Mouse (Mus musculus): Measurements from ENCODE around the gene Vat1. TPM values are rescaled to one million over a fixed set of nuclear protein-coding genes. Genes with fewer than 3 reads are reported as not detected.

Vat1 gene
- polyA plus RNA-seq, 1 experiment from 2014 or later, result 47.6 TPM

DNA sequence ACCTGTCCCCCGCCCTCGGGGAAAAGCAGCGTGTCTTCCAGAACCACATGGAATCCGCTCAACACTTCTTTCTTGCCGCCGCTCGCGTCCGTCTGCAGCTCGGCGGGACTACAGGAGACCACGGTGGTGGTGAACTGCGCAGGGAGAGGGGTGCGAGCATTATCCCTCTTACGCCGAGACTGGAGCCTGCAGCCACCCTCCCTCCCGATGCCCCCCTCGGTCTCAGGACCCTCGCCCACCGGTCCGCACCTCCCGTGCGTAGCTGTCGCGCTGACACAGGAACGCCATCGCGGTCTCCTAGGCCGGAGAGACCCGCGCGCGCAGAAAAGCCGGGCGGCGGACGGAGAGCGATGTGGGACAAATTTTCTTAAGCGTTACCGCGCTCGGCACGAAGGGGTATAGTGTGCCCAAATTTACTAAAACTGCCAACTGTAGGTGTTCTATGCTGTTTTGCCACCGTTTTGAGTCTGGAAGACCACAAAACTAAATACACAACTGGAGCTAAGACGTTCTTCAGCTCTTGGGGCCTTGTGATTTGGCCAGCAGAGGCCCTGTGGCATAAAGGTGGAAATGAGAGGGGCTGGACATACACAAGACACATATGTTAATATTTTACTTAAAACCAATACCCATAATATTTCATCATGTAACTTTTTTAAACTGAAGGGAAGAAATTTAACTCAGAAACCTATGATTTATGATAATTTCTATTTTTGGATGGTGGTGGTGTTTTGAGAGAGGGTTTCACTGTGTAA is 48.8 kb downstream of the Vat1 start, which contains the start of gene Aarsd1:
Aarsd1 (minus strand) TSS at position 515 of the 755 bp plus-strand sequence.
- ATAC-seq (ENCODE audit: insufficient number of reproducible peaks, insufficient read depth, low FRiP score, low read depth), result peak; percentile 66
- H3K9me3 ChIP-seq (ENCODE audit: control insufficient read depth, low read depth, low read length), result no peaks in the 10 kb centered on the region
- peak within 1 kb of the TSS; percentile 73 for H3K4me3 ChIP-seq (ENCODE audit: low read depth, low read length)
- peaks cover 6% of the 10 kb centered on the region; the same call in 1 of the 2 replicates for H3K4me1 ChIP-seq (ENCODE audit: control insufficient read depth, insufficient read depth, low read length)
- 0% methylated on average over 45 of the region's 45 CpGs for WGBS
- H3K4me2 ChIP-seq (replicated peaks; ENCODE audit: low read depth, low read length), result peak within 1 kb of the TSS; percentile 90
- H3K36me3 ChIP-seq (ENCODE audit: control insufficient read depth, insufficient read depth, low read length), result peaks cover 12% of the 10 kb centered on the region
- peak within 1 kb of the TSS; percentile 75 for H3K9ac ChIP-seq (replicated peaks; ENCODE audit: low read depth, low read length)
- peak within 1 kb of the TSS; percentile 40; the same call in 1 of the 2 replicates for H3K27ac ChIP-seq (ENCODE audit: low read length)
- H3K27me3 ChIP-seq (ENCODE audit: control insufficient read depth, insufficient read depth, low read length), result no peaks in the 10 kb centered on the region

DNA sequence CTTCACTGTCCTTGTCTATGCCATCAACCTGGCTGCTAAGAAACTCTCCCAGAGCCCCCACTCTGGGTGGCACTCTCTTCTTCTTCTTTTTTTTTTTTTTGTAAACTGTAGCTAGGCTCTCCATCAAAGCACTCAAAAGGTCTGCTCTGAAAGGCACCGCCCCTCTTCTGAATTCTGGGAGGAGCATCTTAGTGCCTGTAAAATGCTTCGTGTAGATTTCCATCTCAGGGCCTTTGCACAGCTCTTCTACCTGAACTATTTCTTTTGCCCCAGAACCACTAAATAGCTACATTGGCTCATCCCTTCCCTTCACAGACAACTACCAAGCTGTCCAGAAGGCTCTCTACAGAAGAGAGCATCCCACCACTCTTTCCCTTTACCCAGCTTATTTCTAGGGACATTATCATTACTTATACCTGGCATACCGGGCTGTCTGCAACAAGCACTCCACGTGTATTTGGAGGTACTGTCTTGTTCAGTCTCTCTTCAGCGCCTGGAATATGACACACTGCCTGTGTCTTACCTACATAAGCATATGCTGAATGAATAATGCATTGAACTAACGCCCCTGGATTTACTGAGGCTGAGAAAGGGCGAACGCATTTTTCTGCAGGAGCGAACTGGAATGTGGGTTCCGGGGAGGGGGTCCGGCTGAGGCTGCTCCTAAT is 49.5 kb downstream of the Vat1 start:
- H3K9ac ChIP-seq (replicated peaks; ENCODE audit: low read depth, low read length), result peak overlapping the region; percentile 75
- ATAC-seq (ENCODE audit: insufficient number of reproducible peaks, insufficient read depth, low FRiP score, low read depth), result peak; percentile 10; the same call in 1 of the 2 replicates
- H3K9me3 ChIP-seq (ENCODE audit: control insufficient read depth, low read depth, low read length), result no peaks in the 10 kb centered on the region
- peak overlapping the region; percentile 40; the same call in 1 of the 2 replicates for H3K27ac ChIP-seq (ENCODE audit: low read length)
- peaks cover 18% of the 10 kb centered on the region for H3K36me3 ChIP-seq (ENCODE audit: control insufficient read depth, insufficient read depth, low read length)
- H3K4me1 ChIP-seq (ENCODE audit: control insufficient read depth, insufficient read depth, low read length), result peaks cover 6% of the 10 kb centered on the region; the same call in 1 of the 2 replicates
- H3K27me3 ChIP-seq (ENCODE audit: control insufficient read depth, insufficient read depth, low read length), result no peaks in the 10 kb centered on the region
- H3K4me3 ChIP-seq (ENCODE audit: low read depth, low read length), result peak overlapping the region; percentile 73
- WGBS, result 1% methylated on average over 11 of the region's 11 CpGs
- peak overlapping the region; percentile 90 for H3K4me2 ChIP-seq (replicated peaks; ENCODE audit: low read depth, low read length)

DNA sequence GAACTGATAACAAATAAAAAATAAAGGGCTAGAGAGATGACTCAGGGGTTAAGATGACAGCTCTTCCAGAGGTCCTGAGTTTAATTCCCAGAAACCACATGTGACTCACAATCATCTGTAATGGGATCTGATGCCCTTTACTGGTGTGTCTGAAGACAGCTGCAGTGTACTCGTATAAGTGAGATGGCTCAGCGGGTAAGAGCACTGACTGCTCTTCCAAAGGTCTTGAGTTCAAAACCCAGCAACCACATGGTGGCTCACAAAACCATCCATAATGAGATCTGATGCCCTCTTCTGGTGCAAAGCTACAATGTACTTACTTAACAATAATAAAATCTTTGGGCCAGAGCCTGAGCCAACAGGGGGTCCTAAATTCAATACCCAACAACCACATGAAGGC is 50.7 kb downstream of the Vat1 start:
- WGBS, result 86% methylated on average over 2 of the region's 2 CpGs

More for the DNA sequence above, 50.7 kb downstream of the Vat1 start:
- Histone ChIP-seq H3K4me3 (ENCODE audit: low read depth, low read length) (no peak overlapping the region), H3K4me2 (replicated peaks; ENCODE audit: low read depth, low read length) (no peak overlapping the region), H3K36me3 (ENCODE audit: control insufficient read depth, insufficient read depth, low read length) (peaks cover 30% of the 10 kb centered on the region), H3K4me1 (ENCODE audit: control insufficient read depth, insufficient read depth, low read length) (peaks cover 6% of the 10 kb centered on the region; the same call in 1 of the 2 replicates), H3K9me3 (ENCODE audit: control insufficient read depth, low read depth, low read length) (no peaks in the 10 kb centered on the region), H3K27ac (ENCODE audit: low read length) (no peak overlapping the region), H3K27me3 (ENCODE audit: control insufficient read depth, insufficient read depth, low read length) (no peaks in the 10 kb centered on the region), H3K9ac (replicated peaks; ENCODE audit: low read depth, low read length) (no peak overlapping the region)
- no peak for ATAC-seq (ENCODE audit: insufficient number of reproducible peaks, insufficient read depth, low FRiP score, low read depth)

Small RNA genes within 50 kb of the gene (microRNA-seq; reads per million reads assigned to microRNA genes)
- gene Mir6929, result 1.6 reads per million

Other genes with a start within 250 kb of the Vat1 start
- 17.7 and 19.1 TPM in 2 replicates for gene Ezh1, start 239.8 kb downstream of the Vat1 start, polyA plus RNA-seq (2014; fragmentation: Nextera tagmentation; extraction: Ambion mirVana)
- 123 and 128 TPM in 2 replicates for gene Ramp2, start 220.2 kb downstream of the Vat1 start, polyA plus RNA-seq (2014; fragmentation: Nextera tagmentation; extraction: Ambion mirVana)
- 153 and 154 TPM in 2 replicates for gene Vps25, start 212.5 kb downstream of the Vat1 start, polyA plus RNA-seq (2014; fragmentation: Nextera tagmentation; extraction: Ambion mirVana)
- gene Wnk4, start 205.7 kb downstream of the Vat1 start, polyA plus RNA-seq (2014; fragmentation: Nextera tagmentation; extraction: Ambion mirVana), result 21.9 and 26.8 TPM in 2 replicates
- 0.87 and 1.6 TPM in 2 replicates for gene Cntd1, start 187.2 kb downstream of the Vat1 start, polyA plus RNA-seq (2014; fragmentation: Nextera tagmentation; extraction: Ambion mirVana)
- 207 and 215 TPM in 2 replicates for gene Coa3, start 187.1 kb downstream of the Vat1 start, polyA plus RNA-seq (2014; fragmentation: Nextera tagmentation; extraction: Ambion mirVana)
- 140 and 144 TPM in 2 replicates for gene Becn1, start 163.9 kb downstream of the Vat1 start, polyA plus RNA-seq (2014; fragmentation: Nextera tagmentation; extraction: Ambion mirVana)
- gene Psme3, start 150.0 kb downstream of the Vat1 start, polyA plus RNA-seq (2014; fragmentation: Nextera tagmentation; extraction: Ambion mirVana), result 84.6 and 96.2 TPM in 2 replicates
- 1.3 and 1.8 TPM in 2 replicates for gene Aoc2, start 141.2 kb downstream of the Vat1 start, polyA plus RNA-seq (2014; fragmentation: Nextera tagmentation; extraction: Ambion mirVana)
- gene Aoc3, start 135.6 kb downstream of the Vat1 start, polyA plus RNA-seq (2014; fragmentation: Nextera tagmentation; extraction: Ambion mirVana), result 3.2 TPM in 2 replicates
- gene G6pc, start 98.7 kb downstream of the Vat1 start, polyA plus RNA-seq (2014; fragmentation: Nextera tagmentation; extraction: Ambion mirVana), result not detected in 2 replicates
- gene Aarsd1, start 48.6 kb downstream of the Vat1 start, polyA plus RNA-seq (2014; fragmentation: Nextera tagmentation; extraction: Ambion mirVana), result 69.6 and 74.0 TPM in 2 replicates
- 8.5 and 9.8 TPM in 2 replicates for gene Gm27029, start 41.4 kb downstream of the Vat1 start, polyA plus RNA-seq (2014; fragmentation: Nextera tagmentation; extraction: Ambion mirVana)
- gene Rundc1, start 41.1 kb downstream of the Vat1 start, polyA plus RNA-seq (2014; fragmentation: Nextera tagmentation; extraction: Ambion mirVana), result 12.0 and 13.5 TPM in 2 replicates
- 18.0 and 24.1 TPM in 2 replicates for gene Ptges3l, start 40.9 kb downstream of the Vat1 start, polyA plus RNA-seq (2014; fragmentation: Nextera tagmentation; extraction: Ambion mirVana)
- gene Rpl27, start 23.9 kb downstream of the Vat1 start, polyA plus RNA-seq (2014; fragmentation: Nextera tagmentation; extraction: Ambion mirVana), result 373 and 398 TPM in 2 replicates
- gene Ifi35, start 17.8 kb downstream of the Vat1 start, polyA plus RNA-seq (2014; fragmentation: Nextera tagmentation; extraction: Ambion mirVana), result 22.4 and 23.0 TPM in 2 replicates
- 11.6 and 14.2 TPM in 2 replicates for gene Rnd2, start 1.2 kb downstream of the Vat1 start, polyA plus RNA-seq (2014; fragmentation: Nextera tagmentation; extraction: Ambion mirVana)
- gene Brca1, start 85.7 kb upstream of the Vat1 start, polyA plus RNA-seq (2014; fragmentation: Nextera tagmentation; extraction: Ambion mirVana), result 14.7 and 18.2 TPM in 2 replicates
- gene Nbr1, start 85.9 kb upstream of the Vat1 start, polyA plus RNA-seq (2014; fragmentation: Nextera tagmentation; extraction: Ambion mirVana), result 59.8 and 62.0 TPM in 2 replicates
- gene Tmem106a, start 116.0 kb upstream of the Vat1 start, polyA plus RNA-seq (2014; fragmentation: Nextera tagmentation; extraction: Ambion mirVana), result 5.9 and 6.7 TPM in 2 replicates
- gene Gm11634, start 133.0 kb upstream of the Vat1 start, polyA plus RNA-seq (2014; fragmentation: Nextera tagmentation; extraction: Ambion mirVana), result not detected in 2 replicates
- gene Rdm1, start 161.0 kb upstream of the Vat1 start, polyA plus RNA-seq (2014; fragmentation: Nextera tagmentation; extraction: Ambion mirVana), result 38.3 and 47.5 TPM in 2 replicates
- 6.4 and 8.1 TPM in 2 replicates for gene Arl4d, start 199.3 kb upstream of the Vat1 start, polyA plus RNA-seq (2014; fragmentation: Nextera tagmentation; extraction: Ambion mirVana)